Mouse (Mus musculus): ENCODE results near the gene Rimklb. TPM values are rescaled to one million over a fixed set of nuclear protein-coding genes. Genes with fewer than 3 reads are reported as not detected.
"Not testable (repeated sequence)": the region's sequence is repeated elsewhere in the genome, so short reads cannot be mapped to it uniquely, and the experiment has no call there.

Gene Rimklb
- total and polyA plus RNA-seq, 2 experiments, result not detected

GRCm38 (mm10) chr6:122486297-122487117 is 12.1 kb downstream of the Rimklb start:
- peaks cover 32% of the 10 kb centered on the region for H3K27me3 ChIP-seq (ENCODE audit: control insufficient read depth, insufficient read depth, low read length)
- no peak overlapping the region for H3K9ac ChIP-seq (ENCODE audit: low read depth, low read length)
- TF ChIP-seq CTCF (IDR thresholded peaks at IDR 0.05; ENCODE audit: low read depth, low read length), result no peak
- TF ChIP-seq POLR2A (IDR thresholded peaks at IDR 0.05; ENCODE audit: extremely low read depth, insufficient read depth, low read length), result no peak
- WGBS, result 2% methylated on average over 64 of the region's 111 CpGs
- no peak overlapping the region for H3K27ac ChIP-seq (replicated peaks; ENCODE audit: insufficient read depth, low read depth, low read length)
- H3K36me3 ChIP-seq (ENCODE audit: control insufficient read depth, insufficient read depth, low read length), result no peaks in the 10 kb centered on the region
- H3K4me3 ChIP-seq (ENCODE audit: insufficient read depth, low read depth, low read length), result peak overlapping the region; percentile 51; the same call in 1 of the 2 replicates
- no peaks in the 10 kb centered on the region for H3K79me2 ChIP-seq (ENCODE audit: control insufficient read depth, insufficient read depth, low read length)
- H3K4me1 ChIP-seq (ENCODE audit: control insufficient read depth, insufficient read depth, low read length), result peaks cover 4% of the 10 kb centered on the region; the same call in 1 of the 2 replicates
- no peak for DNase-seq (ENCODE audit: extremely low read depth, low read depth, low spot score)

- no peak for DNase-seq (ENCODE audit: extremely low read depth, low read depth, low spot score)
- Histone ChIP-seq H3K36me3 (ENCODE audit: control insufficient read depth, insufficient read depth, low read length) (no peaks in the 10 kb centered on the region), H3K79me2 (ENCODE audit: control insufficient read depth, insufficient read depth, low read length) (no peaks in the 10 kb centered on the region), H3K4me1 (ENCODE audit: control insufficient read depth, insufficient read depth, low read length) (peaks cover 3% of the 10 kb centered on the region; the same call in 1 of the 2 replicates), H3K27ac (replicated peaks; ENCODE audit: insufficient read depth, low read depth, low read length) (no peak overlapping the region), H3K27me3 (ENCODE audit: control insufficient read depth, insufficient read depth, low read length) (peaks cover 29% of the 10 kb centered on the region), H3K9ac (ENCODE audit: low read depth, low read length) (no peak overlapping the region; the same call in 1 of the 2 replicates), H3K4me3 (ENCODE audit: insufficient read depth, low read depth, low read length) (peak overlapping the region; percentile 51; the same call in 1 of the 2 replicates)
- TF ChIP-seq POLR2A (IDR thresholded peaks at IDR 0.05; ENCODE audit: extremely low read depth, insufficient read depth, low read length) (no peak), CTCF (IDR thresholded peaks at IDR 0.05; ENCODE audit: low read depth, low read length) (no peak)
- WGBS, result 14% methylated on average over 68 of the region's 91 CpGs
Measured at GRCm38 (mm10) chr6:122485401-122486296, 12.9 kb downstream of the Rimklb start.

- TF ChIP-seq CTCF (IDR thresholded peaks at IDR 0.05; ENCODE audit: low read depth, low read length), result no peak
- no peak for TF ChIP-seq POLR2A (IDR thresholded peaks at IDR 0.05; ENCODE audit: extremely low read depth, insufficient read depth, low read length)
- Histone ChIP-seq H3K36me3 (ENCODE audit: control insufficient read depth, insufficient read depth, low read length) (no peaks in the 10 kb centered on the region), H3K79me2 (ENCODE audit: control insufficient read depth, insufficient read depth, low read length) (no peaks in the 10 kb centered on the region), H3K4me3 (ENCODE audit: insufficient read depth, low read depth, low read length) (no peak overlapping the region), H3K27ac (replicated peaks; ENCODE audit: insufficient read depth, low read depth, low read length) (no peak overlapping the region), H3K4me1 (ENCODE audit: control insufficient read depth, insufficient read depth, low read length) (no peaks in the 10 kb centered on the region), H3K9ac (ENCODE audit: low read depth, low read length) (no peak overlapping the region), H3K27me3 (ENCODE audit: control insufficient read depth, insufficient read depth, low read length) (no peaks in the 10 kb centered on the region)
- 50% methylated on average over 3 of the region's 3 CpGs for WGBS
- no peak for DNase-seq (ENCODE audit: extremely low read depth, low read depth, low spot score)
Measured at GRCm38 (mm10) chr6:122478062-122478461, 20.5 kb downstream of the Rimklb start.

- H3K4me1 ChIP-seq (ENCODE audit: control insufficient read depth, insufficient read depth, low read length); H3K27ac ChIP-seq (replicated peaks; ENCODE audit: insufficient read depth, low read depth, low read length); H3K36me3 ChIP-seq (ENCODE audit: control insufficient read depth, insufficient read depth, low read length); H3K4me3 ChIP-seq (ENCODE audit: insufficient read depth, low read depth, low read length); DNase-seq (ENCODE audit: extremely low read depth, low read depth, low spot score); H3K9ac ChIP-seq (ENCODE audit: low read depth, low read length); H3K79me2 ChIP-seq (ENCODE audit: control insufficient read depth, insufficient read depth, low read length); H3K27me3 ChIP-seq (ENCODE audit: control insufficient read depth, insufficient read depth, low read length): not testable (repeated sequence)
- WGBS, result 81% methylated on average over 3 of the region's 3 CpGs
Measured at GRCm38 (mm10) chr6:122471461-122471860, 27.1 kb downstream of the Rimklb start.

GRCm38 (mm10) chr6:122470240-122470639 is 28.3 kb downstream of the Rimklb start:
- no peaks in the 10 kb centered on the region for H3K36me3 ChIP-seq (ENCODE audit: control insufficient read depth, insufficient read depth, low read length)
- no peaks in the 10 kb centered on the region for H3K79me2 ChIP-seq (ENCODE audit: control insufficient read depth, insufficient read depth, low read length)
- WGBS, result 85% methylated on average over 2 of the region's 2 CpGs
- H3K27me3 ChIP-seq (ENCODE audit: control insufficient read depth, insufficient read depth, low read length), result no peaks in the 10 kb centered on the region
- TF ChIP-seq CTCF (IDR thresholded peaks at IDR 0.05; ENCODE audit: low read depth, low read length) (no peak), POLR2A (IDR thresholded peaks at IDR 0.05; ENCODE audit: extremely low read depth, insufficient read depth, low read length) (no peak)
- H3K4me3 ChIP-seq (ENCODE audit: insufficient read depth, low read depth, low read length), result no peak overlapping the region
- no peak overlapping the region for H3K27ac ChIP-seq (replicated peaks; ENCODE audit: insufficient read depth, low read depth, low read length)
- DNase-seq (ENCODE audit: extremely low read depth, low read depth, low spot score), result no peak
- H3K4me1 ChIP-seq (ENCODE audit: control insufficient read depth, insufficient read depth, low read length), result no peaks in the 10 kb centered on the region
- H3K9ac ChIP-seq (ENCODE audit: low read depth, low read length), result no peak overlapping the region

Measured in liver, adult 2 months (tissue).